Mouse (Mus musculus) E14TG2a.4 (cell line): Measurements from ENCODE around the gene Npy4r.

Source experiments
- CTCF ChIP-seq: conservative IDR thresholded peaks from 2 replicates; pipeline ENCODE4 v1.5.1; 2014; ENCODE audit warnings: low read length
- POU5F1 ChIP-seq: IDR thresholded peaks from 2 replicates; pipeline ENCODE4 v1.6.1; 2014; ENCODE audit warnings: low read length, borderline replicate concordance

DNA sequence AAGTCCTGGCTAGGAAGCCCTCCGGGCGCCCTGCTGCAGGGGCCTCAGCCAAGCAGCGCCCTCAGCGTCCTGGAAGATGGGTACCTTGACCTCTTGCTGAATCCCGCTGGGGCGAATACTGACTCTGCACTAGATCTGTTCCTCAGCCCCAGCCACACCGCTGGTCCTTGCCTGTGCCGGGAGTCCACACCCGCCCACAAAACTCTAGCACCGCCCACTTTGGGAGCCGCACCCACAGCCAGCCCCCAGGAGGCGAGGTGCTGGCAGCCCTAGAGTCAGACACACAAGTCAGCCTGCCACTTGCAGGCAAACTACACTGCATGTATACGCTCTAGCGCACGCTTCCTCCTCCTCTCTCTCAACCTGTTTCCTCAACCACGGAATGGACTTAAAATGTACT is at the start of gene Npy4r:
- no peak for TF ChIP-seq CTCF
- TF ChIP-seq POU5F1: no peak
